Mouse (Mus musculus) adipocyte (in vitro differentiated cells): ENCODE measurements at regions not wholly inside any gene's neighbourhood (a gene's known extent, or its start where the extent isn't known, plus 50 kb on each side); places are given as distances from the start of the nearest gene placed in this dataset.

Experiments used
- DNase-seq: peaks from one replicate; pipeline ENCODE4 v3.0.0-alpha.2; 2016; ENCODE audit warnings: low spot score

- DNase-seq, result peak; percentile 37
These were observed 324.7 kb downstream of the 1700129C05Rik start for GRCm38 (mm10) chr14:58817961-58818504.

- DNase-seq, result no peak
These were observed 326.2 kb downstream of the 1700129C05Rik start for GRCm38 (mm10) chr14:58816540-58816876.

DNA sequence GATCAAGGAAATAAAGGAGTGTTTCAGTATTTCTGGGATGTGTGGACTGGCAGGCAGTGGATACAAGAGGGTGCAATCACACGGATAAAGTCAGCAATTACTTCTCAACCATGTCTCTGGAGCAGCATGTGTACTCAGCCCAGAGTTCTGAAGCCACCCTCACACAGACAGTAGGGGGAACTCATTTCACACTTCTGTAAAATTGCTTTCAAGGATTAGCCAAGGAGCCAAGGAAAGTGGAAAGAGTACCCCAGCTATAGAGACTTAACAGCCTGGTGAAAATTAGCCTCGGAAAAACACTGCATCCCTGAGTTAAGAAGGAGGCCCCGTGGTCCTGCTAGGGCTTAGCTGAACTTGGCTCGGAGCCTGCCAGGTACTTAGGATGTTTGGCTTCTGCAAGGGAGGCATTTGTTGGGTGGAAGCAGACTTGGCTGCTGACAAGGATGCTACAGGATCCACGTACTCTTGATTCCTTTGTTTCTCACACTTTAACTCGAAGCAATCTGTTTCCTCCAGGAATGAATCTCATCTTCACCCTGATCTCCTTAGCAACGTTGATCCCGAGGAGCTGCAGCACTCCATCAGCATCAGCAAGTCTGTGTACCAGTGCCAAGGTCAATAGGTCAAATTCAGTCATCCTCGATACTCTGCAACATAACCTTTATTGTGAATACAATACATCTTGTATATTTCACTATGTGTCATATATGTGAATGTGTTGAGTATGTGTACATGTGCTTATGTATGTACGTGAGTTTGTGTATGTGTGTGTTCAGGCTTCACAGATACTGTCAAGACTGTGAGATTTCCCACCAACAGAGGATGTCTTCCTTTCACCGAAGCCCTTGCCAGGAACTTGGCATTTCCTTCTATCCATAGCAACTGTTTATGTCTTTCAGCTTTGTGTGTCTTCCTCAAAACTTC is 326.8 kb downstream of the 1700129C05Rik start:
- no peak for DNase-seq

DNA sequence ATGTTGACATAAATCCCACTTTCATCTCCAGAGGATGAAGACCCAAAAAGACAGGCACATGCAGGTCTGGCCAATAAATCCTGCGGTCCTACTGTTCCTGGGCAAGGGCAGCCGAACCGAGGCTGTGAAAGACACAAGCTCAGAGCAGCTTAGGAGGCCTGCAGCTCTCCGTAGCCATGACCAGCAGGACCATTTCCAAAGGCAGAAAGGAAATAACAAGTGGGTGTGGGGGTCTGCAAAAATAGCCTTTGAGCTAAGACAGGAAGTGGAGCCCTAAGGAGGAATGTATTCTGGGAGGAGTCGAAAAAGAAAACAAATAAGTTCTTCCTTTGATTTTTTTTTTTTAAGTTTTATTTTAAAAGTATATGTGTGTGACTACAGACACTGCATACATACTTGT is 330.1 kb downstream of the 1700129C05Rik start:
- no peak for DNase-seq

GRCm38 (mm10) chr14:58801402-58801861 is 341.3 kb downstream of the 1700129C05Rik start:
- no peak for DNase-seq

GRCm38 (mm10) chr14:58788190-58788945 is 354.3 kb downstream of the 1700129C05Rik start:
- no peak for DNase-seq

DNA sequence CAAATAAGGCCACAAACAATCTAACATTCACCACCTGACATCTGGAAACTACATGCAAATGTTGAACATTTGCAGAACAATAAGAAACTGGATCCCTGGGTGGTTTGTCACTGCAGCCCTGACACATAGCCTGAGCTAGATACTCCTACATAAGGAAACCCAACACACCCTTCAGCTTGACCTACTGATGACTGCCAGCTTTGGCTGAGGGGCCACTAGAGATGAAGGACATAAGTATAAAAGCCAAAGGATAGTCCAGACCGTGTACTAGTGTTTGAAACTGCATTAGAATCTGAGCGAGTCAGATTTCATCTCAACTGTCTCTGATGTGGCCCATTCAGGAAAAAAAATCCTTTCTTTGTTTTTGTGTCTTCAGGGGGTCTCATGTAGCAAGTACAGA is 355.1 kb downstream of the 1700129C05Rik start:
- DNase-seq, result no peak

- no peak for DNase-seq
These were observed 355.8 kb downstream of the 1700129C05Rik start for GRCm38 (mm10) chr14:58786791-58787491.

GRCm38 (mm10) chr14:58783201-58783600 is 359.5 kb downstream of the 1700129C05Rik start:
- no peak for DNase-seq

- DNase-seq, result no peak
These were observed 362.4 kb downstream of the 1700129C05Rik start for GRCm38 (mm10) chr14:58780306-58780705.

GRCm38 (mm10) chr14:58778675-58779074 is 364.0 kb downstream of the 1700129C05Rik start:
- DNase-seq, result no peak

GRCm38 (mm10) chr14:58761291-58761690 is 381.4 kb downstream of the 1700129C05Rik start:
- DNase-seq, result no peak

DNA sequence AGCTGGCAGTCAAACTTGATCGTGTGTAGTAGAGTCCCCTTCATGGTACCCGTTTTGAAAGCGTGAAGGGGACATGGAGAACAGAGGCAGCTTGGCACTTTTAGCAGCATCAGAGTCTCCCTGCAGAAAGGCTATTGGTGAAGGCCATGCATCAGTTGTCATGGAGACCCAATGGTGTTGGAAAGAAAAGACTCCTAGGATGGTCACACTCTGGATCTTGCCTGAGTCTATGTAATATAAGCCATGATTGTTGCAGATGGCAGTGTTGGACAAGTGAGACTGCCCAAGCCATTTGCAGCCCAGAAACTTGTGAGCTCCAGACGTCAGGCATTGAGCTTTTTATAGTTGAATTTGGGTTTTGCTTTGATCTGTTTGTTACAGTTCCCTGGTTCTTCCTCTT is 382.9 kb downstream of the 1700129C05Rik start:
- no peak for DNase-seq

GRCm38 (mm10) chr14:58753781-58754180 is 388.9 kb downstream of the 1700129C05Rik start:
- no peak for DNase-seq

GRCm38 (mm10) chr14:58753136-58753535 is 389.6 kb downstream of the 1700129C05Rik start:
- no peak for DNase-seq

DNA sequence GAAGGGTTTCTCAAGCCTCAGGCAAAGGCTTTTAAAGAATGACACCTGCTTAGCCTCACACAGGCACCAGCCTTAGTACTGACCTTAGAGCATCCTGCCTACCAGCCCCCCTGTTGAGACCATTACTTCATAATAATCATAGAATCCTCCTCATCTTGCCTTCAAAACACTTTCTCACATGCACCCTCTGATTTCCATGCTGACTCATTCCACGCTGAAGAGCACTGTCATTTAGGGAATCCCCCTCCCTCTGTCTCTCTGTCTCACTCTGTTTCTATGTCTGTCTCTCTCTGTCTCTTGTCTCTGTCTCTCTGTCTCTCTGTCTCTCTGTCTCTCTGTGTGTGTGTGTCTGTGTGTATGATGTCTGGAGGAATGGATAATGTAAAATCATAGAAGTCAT is 416.3 kb downstream of the 1700129C05Rik start:
- DNase-seq, result no peak

DNA sequence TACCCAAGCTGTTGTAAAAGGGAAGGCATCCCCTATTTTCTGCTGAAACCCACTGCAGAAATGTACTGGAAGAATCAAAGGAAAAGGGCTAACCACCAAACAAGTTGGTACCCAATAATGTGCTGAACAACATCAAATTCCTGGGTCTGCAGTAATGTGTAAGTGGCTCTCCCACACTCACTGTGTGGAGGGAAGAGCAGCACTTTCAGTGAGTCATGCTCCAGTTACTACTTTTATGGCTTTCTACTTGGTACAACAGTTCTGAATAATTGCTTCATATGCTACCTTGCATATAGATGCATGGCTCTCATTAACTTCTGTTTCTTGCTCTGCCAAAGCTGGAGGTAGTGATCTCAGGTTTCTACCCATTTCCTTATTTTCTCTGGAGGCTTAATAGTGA is 427.8 kb downstream of the 1700129C05Rik start:
- no peak for DNase-seq

- no peak for DNase-seq
These were observed 432.8 kb downstream of the 1700129C05Rik start for GRCm38 (mm10) chr14:58709861-58710260.

GRCm38 (mm10) chr14:58709281-58709680 is 433.4 kb downstream of the 1700129C05Rik start:
- DNase-seq, result no peak

DNA sequence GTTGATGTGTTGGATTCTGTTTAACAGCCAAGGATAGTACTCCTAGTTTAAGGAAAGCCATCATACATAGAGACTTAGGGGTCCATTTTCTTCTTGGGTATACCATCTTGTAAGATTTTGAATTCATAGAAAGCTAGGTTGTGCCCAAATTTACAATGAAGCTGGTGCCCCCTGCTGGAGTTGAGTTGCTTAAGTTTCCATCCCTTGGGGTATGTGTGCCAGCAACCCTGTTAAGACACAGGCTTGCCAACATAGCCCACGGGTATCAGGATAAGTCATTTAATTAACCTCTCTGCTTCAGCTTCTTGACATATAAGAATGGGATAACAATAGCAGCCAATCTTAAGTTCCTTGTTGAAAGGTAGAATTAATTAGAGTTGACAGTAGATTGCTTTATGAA is 440.9 kb downstream of the 1700129C05Rik start:
- no peak for DNase-seq

DNA sequence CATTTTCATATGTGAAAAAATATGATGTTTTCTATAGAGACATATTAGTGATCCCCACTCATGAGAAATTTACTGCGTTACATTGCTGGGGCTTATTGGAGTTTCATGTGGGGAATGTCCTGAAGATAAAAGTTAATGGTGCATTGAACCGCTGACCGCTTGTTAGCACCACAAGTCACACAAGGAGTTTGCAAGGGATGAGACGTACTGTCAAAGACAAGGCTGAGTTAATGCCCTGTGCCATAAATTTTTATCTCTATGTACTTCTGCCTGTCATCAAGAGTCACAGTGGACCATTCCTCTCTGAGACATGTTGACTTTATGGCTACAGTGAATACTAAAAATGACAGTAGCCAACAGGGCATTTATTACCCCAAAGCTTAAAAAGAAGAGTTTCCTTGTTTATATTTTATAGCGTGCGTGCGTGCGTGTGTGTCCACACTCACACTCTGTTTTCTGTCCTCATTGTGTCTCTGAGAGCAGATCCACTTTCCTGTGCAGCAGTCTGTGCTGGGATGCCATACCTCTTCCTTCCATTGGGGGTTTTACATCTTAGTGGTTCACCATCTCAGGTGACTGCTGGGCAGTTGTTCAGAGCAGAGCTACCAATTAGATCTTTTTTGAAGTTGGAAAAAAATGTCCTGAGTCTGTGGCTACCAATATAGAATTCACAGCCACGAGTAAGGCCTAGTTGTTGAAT is 451.4 kb downstream of the 1700129C05Rik start:
- DNase-seq, result no peak
